Mouse (Mus musculus) monocyte, adult 5-6 weeks (primary cell): Measurements from ENCODE around the gene Fgf12. TPM values are rescaled to one million over a fixed set of nuclear protein-coding genes. Genes with fewer than 3 reads are reported as not detected.

Source experiments
- ATAC-seq: fragments of 153-309, 156-312 bp; replicated peaks from 2 replicates; pipeline ENCODE4 v1.8.0; 2017; ENCODE audit warnings: mild to moderate bottlenecking; ENCODE audit not compliant: low TSS enrichment, insufficient number of reproducible peaks, severe bottlenecking, poor library complexity, low FRiP score
- total RNA-seq: library from RNA; stranded (forward); fragments of 200-1000, 200-491, 200-594 nt; gene quantifications from 3 replicates; pipeline ENCODE4 v1.2.3, GENCODE M21; 2017

Gene Fgf12
- total RNA-seq, 1 experiment from 2014 or later: not detected

GRCm38 (mm10) chr16:28212411-28212810 lies 540.5 kb downstream of the Fgf12 start:
- ATAC-seq: no peak

- ATAC-seq: no peak
Measured at GRCm38 (mm10) chr16:28156443-28156842, 596.4 kb downstream of the Fgf12 start.

GRCm38 (mm10) chr16:28140972-28141371 lies 611.9 kb downstream of the Fgf12 start:
- ATAC-seq: no peak

- no peak for ATAC-seq
Measured at GRCm38 (mm10) chr16:28127006-28127405, 625.9 kb downstream of the Fgf12 start.

Other genes with a start within 250 kb of the Fgf12 start
- not detected in 3 replicates for gene Mb21d2, start 176.6 kb upstream of the Fgf12 start, total RNA-seq